Mouse (Mus musculus) bone marrow macrophage, adult 2 months (primary cell): ENCODE measurements around the gene Stat6. TPM values are rescaled to one million over a fixed set of nuclear protein-coding genes. Genes with fewer than 3 reads are reported as not detected.
A peak's percentile ranks its signal among the peaks of the same experiment; 100 is the strongest.

ENCODE experiments used
- H3K27ac ChIP-seq: 2 replicates; pipeline ENCODE4 v1.5.1; 2012; ENCODE audit warnings: low read depth, low read length; ENCODE audit not compliant: insufficient read depth
- H3K4me1 ChIP-seq: 2 replicates; pipeline ENCODE4 v1.6.1; 2012; ENCODE audit warnings: low read length; ENCODE audit not compliant: control insufficient read depth, insufficient read depth
- H3K4me3 ChIP-seq: 2 replicates; pipeline ENCODE4 v1.5.1; 2012; ENCODE audit warnings: mild to moderate bottlenecking, low read length, moderate library complexity; ENCODE audit not compliant: insufficient read depth
- CTCF ChIP-seq: IDR thresholded peaks from 2 replicates; pipeline ENCODE4 v1.5.1; 2012; ENCODE audit warnings: low read depth, mild to moderate bottlenecking, low read length, moderate library complexity
- POLR2A ChIP-seq: IDR thresholded peaks from 2 replicates; pipeline ENCODE4 v1.6.1; 2012; ENCODE audit warnings: mild to moderate bottlenecking, low read depth, low read length, borderline replicate concordance
- polyA plus RNA-seq: library from polyadenylated mRNA; stranded (reverse); fragments of >200 nt; gene quantifications from 2 replicates; pipeline ENCODE4 v1.2.4, GENCODE M21; 2012; ENCODE audit not compliant: missing spikeins, insufficient read depth, insufficient read length

Gene Stat6
- 128 and 144 TPM in 2 replicates for polyA plus RNA-seq

GRCm38 (mm10) chr10:127642772-127643552 lies at the start of gene Stat6:
Gene Stat6, plus strand, starts transcription at chr10:127642986.
- Histone ChIP-seq H3K4me3 (peak within 1 kb of the TSS; percentile 86), H3K4me1 (peaks cover 20% of the 10 kb centered on the region), H3K27ac (peak within 1 kb of the TSS; percentile 100)
- TF ChIP-seq POLR2A (no peak; the same call in 1 of the 2 replicates), CTCF (no peak)

GRCm38 (mm10) chr10:127594405-127594804 lies 48.4 kb upstream of the Stat6 start:
- H3K4me1 ChIP-seq = peaks cover 83% of the 10 kb centered on the region

GRCm38 (mm10) chr10:127594930-127595715 lies 47.7 kb upstream of the Stat6 start:
- peak overlapping the region; percentile 100 for H3K27ac ChIP-seq
- H3K4me1 ChIP-seq = peaks cover 81% of the 10 kb centered on the region
- TF ChIP-seq CTCF (peak; percentile 11; the same call in 1 of the 2 replicates), POLR2A (no peak)
- peak overlapping the region; percentile 3; the same call in 1 of the 2 replicates for H3K4me3 ChIP-seq

More at GRCm38 (mm10) chr10:127594405-127594804, 48.4 kb upstream of the Stat6 start:
- Histone ChIP-seq H3K27ac (peak overlapping the region; percentile 100), H3K4me3 (peak overlapping the region; percentile 30)
- TF ChIP-seq POLR2A (no peak), CTCF (no peak)

- Histone ChIP-seq H3K4me3 (peak overlapping the region; percentile 11; the same call in 1 of the 2 replicates), H3K27ac (peak overlapping the region; percentile 100), H3K4me1 (peaks cover 89% of the 10 kb centered on the region)
- TF ChIP-seq POLR2A (no peak), CTCF (no peak)
Observed at GRCm38 (mm10) chr10:127596321-127596941, 46.4 kb upstream of the Stat6 start.

GRCm38 (mm10) chr10:127597311-127597901 lies 45.4 kb upstream of the Stat6 start:
- H3K4me3 ChIP-seq = peak overlapping the region; percentile 1
- H3K4me1 ChIP-seq = peaks cover 89% of the 10 kb centered on the region
- peak overlapping the region; percentile 100 for H3K27ac ChIP-seq
- no peak for TF ChIP-seq POLR2A
- no peak for TF ChIP-seq CTCF

- Histone ChIP-seq H3K4me1 (peaks cover 87% of the 10 kb centered on the region), H3K27ac (peak overlapping the region; percentile 100), H3K4me3 (no peak overlapping the region)
- TF ChIP-seq POLR2A (no peak), CTCF (no peak)
Observed at GRCm38 (mm10) chr10:127598607-127599006, 44.2 kb upstream of the Stat6 start.

GRCm38 (mm10) chr10:127599252-127599651 lies 43.5 kb upstream of the Stat6 start:
- no peak overlapping the region for H3K4me3 ChIP-seq
- H3K4me1 ChIP-seq = peaks cover 85% of the 10 kb centered on the region
- TF ChIP-seq CTCF (no peak), POLR2A (no peak)
- H3K27ac ChIP-seq = peak overlapping the region; percentile 100

GRCm38 (mm10) chr10:127599779-127600541 lies 42.8 kb upstream of the Stat6 start:
- no peak overlapping the region for H3K4me3 ChIP-seq
- peak overlapping the region; percentile 100 for H3K27ac ChIP-seq
- TF ChIP-seq POLR2A = no peak
- peaks cover 86% of the 10 kb centered on the region for H3K4me1 ChIP-seq

GRCm38 (mm10) chr10:127602194-127602593 lies 40.6 kb upstream of the Stat6 start:
- H3K27ac ChIP-seq = peak overlapping the region; percentile 23
- no peak overlapping the region for H3K4me3 ChIP-seq
- peaks cover 87% of the 10 kb centered on the region for H3K4me1 ChIP-seq
- TF ChIP-seq CTCF (no peak), POLR2A (no peak)
